Mouse (Mus musculus) embryonic fibroblast, embryonic 13.5 days (primary cell): ENCODE data around the gene Chd8.

Source experiments
- CTCF ChIP-seq: IDR thresholded peaks from 2 replicates; pipeline ENCODE4 v1.5.1; 2011; ENCODE audit warnings: mild to moderate bottlenecking, control low read depth, low read length, moderate library complexity, borderline replicate concordance; ENCODE audit not compliant: insufficient read depth
- POLR2A ChIP-seq: IDR thresholded peaks from 2 replicates; pipeline ENCODE4 v1.6.1; 2011; ENCODE audit warnings: low read depth, mild to moderate bottlenecking, control low read depth, low read length, moderate library complexity

DNA sequence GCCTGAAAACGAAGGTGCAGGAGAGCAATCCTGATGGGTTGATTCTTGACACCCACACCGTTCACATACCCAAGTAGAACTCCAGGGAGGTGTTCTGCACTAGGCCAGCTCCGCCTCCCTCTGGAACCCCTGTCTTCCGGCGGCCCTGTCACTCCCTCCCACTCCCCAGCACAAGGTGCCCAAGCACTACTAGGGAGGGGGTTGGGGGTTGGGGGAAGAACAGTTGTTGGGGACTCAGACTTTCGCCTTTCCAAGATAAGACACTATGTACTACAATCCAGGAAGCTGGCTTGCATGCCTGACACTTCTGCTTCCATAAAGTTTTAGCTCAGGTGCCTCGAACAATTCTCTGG lies 12.9 kb downstream of the Chd8 start:
- TF ChIP-seq POLR2A (no peak; the same call in 1 of the 2 replicates), CTCF (no peak)
